Mouse (Mus musculus): ENCODE measurements around the gene Pdpk1. TPM values are rescaled to one million over a fixed set of nuclear protein-coding genes. Genes with fewer than 3 reads are reported as not detected.

Pdpk1 gene
- polyA plus RNA-seq, 1 experiment from 2014 or later, result 26.4 TPM

- Histone ChIP-seq H3K36me3 (ENCODE audit: insufficient read depth, low read length) (no peaks in the 10 kb centered on the region; the same call in 1 of the 2 replicates), H3K4me1 (ENCODE audit: insufficient read depth, low read depth, low read length) (no peaks in the 10 kb centered on the region), H3K27me3 (replicated peaks; ENCODE audit: insufficient read depth, low read length) (no peaks in the 10 kb centered on the region), H3K4me2 (replicated peaks; ENCODE audit: low read depth, low read length) (no peak overlapping the region), H3K27ac (ENCODE audit: low read length) (no peak overlapping the region), H3K4me3 (ENCODE audit: low read depth, low read length) (no peak overlapping the region), H3K9me3 (ENCODE audit: low read length) (no peaks in the 10 kb centered on the region), H3K9ac (replicated peaks; ENCODE audit: low read depth) (no peak overlapping the region)
- ATAC-seq (no peak), DNase-seq (ENCODE audit: low spot score) (no peak)
- peak; percentile 29 for TF ChIP-seq CTCF (IDR thresholded peaks at IDR 0.05)
- no peak for TF ChIP-seq EP300 (IDR thresholded peaks at IDR 0.05)
- WGBS, result 45% methylated on average over 5 of the region's 5 CpGs
Observed at GRCm38 (mm10) chr17:24044482-24044881, 106.2 kb downstream of the Pdpk1 start.

GRCm38 (mm10) chr17:24037844-24038243 is 112.9 kb downstream of the Pdpk1 start, which contains the start of gene Prss27:
Prss27 (plus strand) TSS chr17:24038144.
- DNase-seq (ENCODE audit: low spot score), result no peak
- H3K9me3 ChIP-seq (ENCODE audit: low read length), result no peaks in the 10 kb centered on the region
- H3K27me3 ChIP-seq (replicated peaks; ENCODE audit: insufficient read depth, low read length), result no peaks in the 10 kb centered on the region
- H3K36me3 ChIP-seq (ENCODE audit: insufficient read depth, low read length), result no peaks in the 10 kb centered on the region
- ATAC-seq, result no peak
- no peak within 1 kb of the TSS for H3K9ac ChIP-seq (replicated peaks; ENCODE audit: low read depth)
- WGBS, result 61% methylated on average over 4 of the region's 4 CpGs
- H3K4me3 ChIP-seq (ENCODE audit: low read depth, low read length), result no peak within 1 kb of the TSS
- no peak within 1 kb of the TSS for H3K4me2 ChIP-seq (replicated peaks; ENCODE audit: low read depth, low read length)
- no peak within 1 kb of the TSS for H3K27ac ChIP-seq (ENCODE audit: low read length)
- H3K4me1 ChIP-seq (ENCODE audit: insufficient read depth, low read depth, low read length), result no peaks in the 10 kb centered on the region
- TF ChIP-seq CTCF (IDR thresholded peaks at IDR 0.05) (no peak), EP300 (IDR thresholded peaks at IDR 0.05) (no peak)

GRCm38 (mm10) chr17:24037360-24037759 is 113.4 kb downstream of the Pdpk1 start:
- Histone ChIP-seq H3K27me3 (replicated peaks; ENCODE audit: insufficient read depth, low read length) (no peaks in the 10 kb centered on the region), H3K36me3 (ENCODE audit: insufficient read depth, low read length) (no peaks in the 10 kb centered on the region), H3K27ac (ENCODE audit: low read length) (no peak overlapping the region), H3K4me3 (ENCODE audit: low read depth, low read length) (no peak overlapping the region), H3K9ac (replicated peaks; ENCODE audit: low read depth) (no peak overlapping the region), H3K4me2 (replicated peaks; ENCODE audit: low read depth, low read length) (no peak overlapping the region), H3K4me1 (ENCODE audit: insufficient read depth, low read depth, low read length) (no peaks in the 10 kb centered on the region), H3K9me3 (ENCODE audit: low read length) (no peaks in the 10 kb centered on the region)
- ATAC-seq (peak; percentile 49; the same call in 1 of the 2 replicates), DNase-seq (ENCODE audit: low spot score) (peak; percentile 35)
- TF ChIP-seq EP300 (IDR thresholded peaks at IDR 0.05) (no peak), CTCF (IDR thresholded peaks at IDR 0.05) (no peak)
- 65% methylated on average over 13 of the region's 13 CpGs for WGBS

GRCm38 (mm10) chr17:24036954-24037353 is 113.8 kb downstream of the Pdpk1 start:
- no peak for DNase-seq (ENCODE audit: low spot score)
- no peaks in the 10 kb centered on the region for H3K36me3 ChIP-seq (ENCODE audit: insufficient read depth, low read length)
- H3K27ac ChIP-seq (ENCODE audit: low read length), result no peak overlapping the region
- H3K4me3 ChIP-seq (ENCODE audit: low read depth, low read length), result no peak overlapping the region
- TF ChIP-seq EP300 (IDR thresholded peaks at IDR 0.05) (no peak), CTCF (IDR thresholded peaks at IDR 0.05) (peak; percentile 20; the same call in 1 of the 2 replicates)
- H3K4me2 ChIP-seq (replicated peaks; ENCODE audit: low read depth, low read length), result no peak overlapping the region
- WGBS, result 59% methylated on average over 6 of the region's 6 CpGs
- ATAC-seq, result 0 out of 2 replicates have a peak, but pooled peaks have one; percentile 17
- H3K9ac ChIP-seq (replicated peaks; ENCODE audit: low read depth), result no peak overlapping the region
- H3K27me3 ChIP-seq (replicated peaks; ENCODE audit: insufficient read depth, low read length), result no peaks in the 10 kb centered on the region
- H3K4me1 ChIP-seq (ENCODE audit: insufficient read depth, low read depth, low read length), result no peaks in the 10 kb centered on the region
- H3K9me3 ChIP-seq (ENCODE audit: low read length), result no peaks in the 10 kb centered on the region

GRCm38 (mm10) chr17:24035087-24035486 is 115.6 kb downstream of the Pdpk1 start:
- H3K4me1 ChIP-seq (ENCODE audit: insufficient read depth, low read depth, low read length), result no peaks in the 10 kb centered on the region
- no peaks in the 10 kb centered on the region for H3K36me3 ChIP-seq (ENCODE audit: insufficient read depth, low read length)
- no peaks in the 10 kb centered on the region for H3K27me3 ChIP-seq (replicated peaks; ENCODE audit: insufficient read depth, low read length)
- H3K4me2 ChIP-seq (replicated peaks; ENCODE audit: low read depth, low read length), result no peak overlapping the region
- no peak overlapping the region for H3K9ac ChIP-seq (replicated peaks; ENCODE audit: low read depth)
- no peak overlapping the region for H3K27ac ChIP-seq (ENCODE audit: low read length)
- 56% methylated on average over 7 of the region's 7 CpGs for WGBS
- H3K9me3 ChIP-seq (ENCODE audit: low read length), result no peaks in the 10 kb centered on the region
- DNase-seq (ENCODE audit: low spot score) (no peak), ATAC-seq (no peak)
- H3K4me3 ChIP-seq (ENCODE audit: low read depth, low read length), result no peak overlapping the region
- TF ChIP-seq CTCF (IDR thresholded peaks at IDR 0.05), result no peak
- no peak for TF ChIP-seq EP300 (IDR thresholded peaks at IDR 0.05)

GRCm38 (mm10) chr17:24030551-24030950 is 120.2 kb downstream of the Pdpk1 start:
- Histone ChIP-seq H3K27ac (ENCODE audit: low read length) (no peak overlapping the region), H3K4me2 (replicated peaks; ENCODE audit: low read depth, low read length) (no peak overlapping the region), H3K4me1 (ENCODE audit: insufficient read depth, low read depth, low read length) (no peaks in the 10 kb centered on the region), H3K9me3 (ENCODE audit: low read length) (no peaks in the 10 kb centered on the region), H3K36me3 (ENCODE audit: insufficient read depth, low read length) (no peaks in the 10 kb centered on the region), H3K9ac (replicated peaks; ENCODE audit: low read depth) (no peak overlapping the region), H3K4me3 (ENCODE audit: low read depth, low read length) (no peak overlapping the region), H3K27me3 (replicated peaks; ENCODE audit: insufficient read depth, low read length) (no peaks in the 10 kb centered on the region)
- no peak for DNase-seq (ENCODE audit: low spot score)
- no peak for ATAC-seq
- TF ChIP-seq CTCF (IDR thresholded peaks at IDR 0.05) (no peak), EP300 (IDR thresholded peaks at IDR 0.05) (no peak)
- WGBS, result 74% methylated on average over 21 of the region's 22 CpGs

- 72% methylated on average over 7 of the region's 7 CpGs for WGBS
- H3K27ac ChIP-seq (ENCODE audit: low read length), result no peak overlapping the region
- no peak overlapping the region for H3K4me2 ChIP-seq (replicated peaks; ENCODE audit: low read depth, low read length)
- no peaks in the 10 kb centered on the region for H3K27me3 ChIP-seq (replicated peaks; ENCODE audit: insufficient read depth, low read length)
- TF ChIP-seq CTCF (IDR thresholded peaks at IDR 0.05) (no peak), EP300 (IDR thresholded peaks at IDR 0.05) (no peak)
- no peak for DNase-seq (ENCODE audit: low spot score)
- no peak for ATAC-seq
- H3K4me1 ChIP-seq (ENCODE audit: insufficient read depth, low read depth, low read length), result no peaks in the 10 kb centered on the region
- no peak overlapping the region for H3K4me3 ChIP-seq (ENCODE audit: low read depth, low read length)
- no peaks in the 10 kb centered on the region for H3K36me3 ChIP-seq (ENCODE audit: insufficient read depth, low read length)
- H3K9me3 ChIP-seq (ENCODE audit: low read length), result no peaks in the 10 kb centered on the region
- no peak overlapping the region for H3K9ac ChIP-seq (replicated peaks; ENCODE audit: low read depth)
Observed at GRCm38 (mm10) chr17:24029477-24029876, 121.2 kb downstream of the Pdpk1 start.

Other genes with a start within 250 kb of the Pdpk1 start
- 0.35 and 0.64 TPM in 2 replicates for gene Dcpp3, start 233.5 kb downstream of the Pdpk1 start, polyA plus RNA-seq (2015; fragmentation: Nextera tagmentation; extraction: Ambion mirVana)
- not detected in 2 replicates for gene Sbp, start 209.3 kb downstream of the Pdpk1 start, polyA plus RNA-seq (2015; fragmentation: Nextera tagmentation; extraction: Ambion mirVana)
- not detected in 2 replicates for gene Sbpl, start 195.7 kb downstream of the Pdpk1 start, polyA plus RNA-seq (2015; fragmentation: Nextera tagmentation; extraction: Ambion mirVana)
- 0.18 and 0.47 TPM in 2 replicates for gene Prss30, start 170.4 kb downstream of the Pdpk1 start, polyA plus RNA-seq (2015; fragmentation: Nextera tagmentation; extraction: Ambion mirVana)
- 0.57 and 0.77 TPM in 2 replicates for gene Prss22, start 152.8 kb downstream of the Pdpk1 start, polyA plus RNA-seq (2015; fragmentation: Nextera tagmentation; extraction: Ambion mirVana)
- 0.18 TPM in 2 replicates for gene Prss27, start 112.8 kb downstream of the Pdpk1 start, polyA plus RNA-seq (2015; fragmentation: Nextera tagmentation; extraction: Ambion mirVana)
- gene Kctd5, start 77.4 kb downstream of the Pdpk1 start, polyA plus RNA-seq (2015; fragmentation: Nextera tagmentation; extraction: Ambion mirVana), result 34.3 and 36.9 TPM in 2 replicates
- gene Amdhd2, start 12.8 kb upstream of the Pdpk1 start, polyA plus RNA-seq (2015; fragmentation: Nextera tagmentation; extraction: Ambion mirVana), result 44.1 and 44.2 TPM in 2 replicates
- gene Atp6v0c, start 18.8 kb upstream of the Pdpk1 start, polyA plus RNA-seq (2015; fragmentation: Nextera tagmentation; extraction: Ambion mirVana), result 566 and 620 TPM in 2 replicates
- 1.8 and 1.9 TPM in 2 replicates for gene Tbc1d24, start 54.6 kb upstream of the Pdpk1 start, polyA plus RNA-seq (2015; fragmentation: Nextera tagmentation; extraction: Ambion mirVana)
- 2.3 and 2.5 TPM in 2 replicates for gene Ntn3, start 58.6 kb upstream of the Pdpk1 start, polyA plus RNA-seq (2015; fragmentation: Nextera tagmentation; extraction: Ambion mirVana)
- 5.3 and 6.3 TPM in 2 replicates for gene Tedc2, start 69.9 kb upstream of the Pdpk1 start, polyA plus RNA-seq (2015; fragmentation: Nextera tagmentation; extraction: Ambion mirVana)
- gene Ccnf, start 100.6 kb upstream of the Pdpk1 start, polyA plus RNA-seq (2015; fragmentation: Nextera tagmentation; extraction: Ambion mirVana), result 2.8 and 4.5 TPM in 2 replicates
- gene Abca17, start 200.1 kb upstream of the Pdpk1 start, polyA plus RNA-seq (2015; fragmentation: Nextera tagmentation; extraction: Ambion mirVana), result 1.5 and 1.7 TPM in 2 replicates
- gene Abca3, start 201.0 kb upstream of the Pdpk1 start, polyA plus RNA-seq (2015; fragmentation: Nextera tagmentation; extraction: Ambion mirVana), result 66.4 and 71.5 TPM in 2 replicates